Mouse (Mus musculus): Measurements from ENCODE around the gene Car14.

The Car14 gene

DNA sequence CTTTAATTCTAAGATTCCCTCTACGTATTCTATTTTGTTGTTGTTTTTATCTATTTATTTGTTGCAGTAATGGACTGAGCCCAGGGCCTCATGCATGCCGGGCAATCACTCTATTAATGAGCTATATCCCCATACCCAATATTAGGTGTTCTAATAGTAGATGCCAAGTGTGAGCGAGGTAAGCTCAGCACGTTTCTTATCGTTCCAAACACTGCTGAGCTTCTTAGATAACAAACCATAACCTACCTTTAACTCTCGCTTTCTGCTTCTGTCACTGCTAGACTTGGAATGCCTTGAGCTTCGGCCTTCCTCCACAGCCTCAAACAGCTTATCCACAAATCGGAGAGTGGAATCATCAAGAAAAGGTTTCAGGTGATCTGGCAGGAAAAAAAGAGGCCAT is 53.2 kb downstream of the Car14 start:
- no peak for DNase-seq (ENCODE audit: low spot score)

DNA sequence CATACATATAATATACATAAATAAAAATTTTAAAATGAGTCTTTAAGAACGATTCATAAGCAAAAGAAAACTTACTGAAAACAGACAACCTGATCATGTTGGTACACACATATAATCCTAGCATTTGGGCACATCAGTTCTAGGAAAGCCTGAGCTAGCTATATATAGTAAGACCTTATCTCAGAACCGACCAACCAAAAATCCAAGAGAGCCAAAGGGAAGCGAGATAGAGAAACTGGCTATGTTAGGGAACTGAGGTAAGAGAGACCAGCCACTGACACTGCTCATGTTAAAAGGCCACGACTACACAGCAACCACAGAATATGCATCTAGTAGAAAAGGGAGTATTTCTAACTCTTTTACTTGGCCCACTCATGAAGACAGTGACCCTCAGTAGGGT is 53.9 kb downstream of the Car14 start:
- DNase-seq (ENCODE audit: low spot score): no peak
